Mouse (Mus musculus): ENCODE data around the gene Btbd9. TPM values are rescaled to one million over a fixed set of nuclear protein-coding genes. Genes with fewer than 3 reads are reported as not detected.

Gene Btbd9
- polyA plus RNA-seq, 1 experiment from 2014 or later = 57.3 TPM

- no peak for ATAC-seq (ENCODE audit: borderline replicate concordance, extremely low read depth, low FRiP score, low TSS enrichment)
- no peak overlapping the region for H3K9ac ChIP-seq
- no peak overlapping the region for H3K4me3 ChIP-seq
- no peak overlapping the region for H3K27ac ChIP-seq
- no peaks in the 10 kb centered on the region for H3K9me3 ChIP-seq
- no peaks in the 10 kb centered on the region for H3K36me3 ChIP-seq
- no peaks in the 10 kb centered on the region for H3K27me3 ChIP-seq
- WGBS = 87% methylated on average over 10 of the region's 10 CpGs
- peaks cover 7% of the 10 kb centered on the region for H3K4me1 ChIP-seq
- no peak overlapping the region for H3K4me2 ChIP-seq
Measured at GRCm38 (mm10) chr17:30430961-30431640, 145.2 kb downstream of the Btbd9 start.

- 82% methylated on average over 9 of the region's 9 CpGs for WGBS
- Histone ChIP-seq H3K9ac (no peak overlapping the region), H3K27me3 (no peaks in the 10 kb centered on the region), H3K27ac (no peak overlapping the region), H3K9me3 (no peaks in the 10 kb centered on the region), H3K36me3 (no peaks in the 10 kb centered on the region), H3K4me2 (no peak overlapping the region), H3K4me1 (no peaks in the 10 kb centered on the region), H3K4me3 (no peak overlapping the region)
- ATAC-seq (ENCODE audit: borderline replicate concordance, extremely low read depth, low FRiP score, low TSS enrichment) = no peak
Measured at GRCm38 (mm10) chr17:30428661-30429060, 147.6 kb downstream of the Btbd9 start.

GRCm38 (mm10) chr17:30423256-30423852 lies 152.9 kb downstream of the Btbd9 start:
- Histone ChIP-seq H3K4me2 (no peak overlapping the region), H3K4me3 (no peak overlapping the region), H3K36me3 (no peaks in the 10 kb centered on the region), H3K4me1 (0 out of 2 replicates have a peak, but pooled peaks cover 7% of the 10 kb centered on the region), H3K9me3 (no peaks in the 10 kb centered on the region), H3K27ac (no peak overlapping the region), H3K9ac (no peak overlapping the region), H3K27me3 (no peaks in the 10 kb centered on the region)
- WGBS = 57% methylated on average over 4 of the region's 4 CpGs
- no peak for ATAC-seq (ENCODE audit: borderline replicate concordance, extremely low read depth, low FRiP score, low TSS enrichment)

- no peak for ATAC-seq (ENCODE audit: borderline replicate concordance, extremely low read depth, low FRiP score, low TSS enrichment)
- H3K4me1 ChIP-seq = 0 out of 2 replicates have a peak, but pooled peaks cover 7% of the 10 kb centered on the region
- 21% methylated on average over 1 of the region's 1 CpGs for WGBS
- H3K4me3 ChIP-seq = no peak overlapping the region
- no peaks in the 10 kb centered on the region for H3K27me3 ChIP-seq
- no peaks in the 10 kb centered on the region for H3K36me3 ChIP-seq
- H3K9me3 ChIP-seq = no peaks in the 10 kb centered on the region
- H3K9ac ChIP-seq = no peak overlapping the region
- no peak overlapping the region for H3K27ac ChIP-seq
- no peak overlapping the region for H3K4me2 ChIP-seq
Measured at GRCm38 (mm10) chr17:30422278-30422677, 154.0 kb downstream of the Btbd9 start.

- Histone ChIP-seq H3K4me1 (0 out of 2 replicates have a peak, but pooled peaks cover 7% of the 10 kb centered on the region), H3K4me3 (no peak overlapping the region), H3K27me3 (no peaks in the 10 kb centered on the region), H3K4me2 (no peak overlapping the region), H3K9ac (no peak overlapping the region), H3K36me3 (no peaks in the 10 kb centered on the region), H3K27ac (no peak overlapping the region), H3K9me3 (no peaks in the 10 kb centered on the region)
- ATAC-seq (ENCODE audit: borderline replicate concordance, extremely low read depth, low FRiP score, low TSS enrichment) = no peak
- 73% methylated on average over 1 of the region's 1 CpGs for WGBS
Measured at GRCm38 (mm10) chr17:30421256-30421655, 155.0 kb downstream of the Btbd9 start.

GRCm38 (mm10) chr17:30419494-30419893 lies 156.8 kb downstream of the Btbd9 start:
- Histone ChIP-seq H3K27ac (no peak overlapping the region), H3K4me3 (no peak overlapping the region), H3K36me3 (no peaks in the 10 kb centered on the region), H3K4me2 (no peak overlapping the region), H3K9me3 (no peaks in the 10 kb centered on the region), H3K4me1 (0 out of 2 replicates have a peak, but pooled peaks cover 7% of the 10 kb centered on the region), H3K9ac (no peak overlapping the region), H3K27me3 (no peaks in the 10 kb centered on the region)
- no peak for ATAC-seq (ENCODE audit: borderline replicate concordance, extremely low read depth, low FRiP score, low TSS enrichment)
- WGBS = 79% methylated on average over 7 of the region's 7 CpGs

- ATAC-seq (ENCODE audit: borderline replicate concordance, extremely low read depth, low FRiP score, low TSS enrichment) = no peak
- Histone ChIP-seq H3K4me1 (0 out of 2 replicates have a peak, but pooled peaks cover 5% of the 10 kb centered on the region), H3K9ac (no peak overlapping the region), H3K4me2 (no peak overlapping the region), H3K4me3 (no peak overlapping the region), H3K27ac (no peak overlapping the region), H3K27me3 (no peaks in the 10 kb centered on the region), H3K9me3 (no peaks in the 10 kb centered on the region), H3K36me3 (no peaks in the 10 kb centered on the region)
- WGBS = 30% methylated on average over 4 of the region's 4 CpGs
Measured at GRCm38 (mm10) chr17:30418510-30418909, 157.8 kb downstream of the Btbd9 start.

GRCm38 (mm10) chr17:30417106-30417505 lies 159.2 kb downstream of the Btbd9 start:
- no peaks in the 10 kb centered on the region for H3K9me3 ChIP-seq
- H3K27ac ChIP-seq = no peak overlapping the region
- 48% methylated on average over 4 of the region's 4 CpGs for WGBS
- no peak overlapping the region for H3K9ac ChIP-seq
- no peaks in the 10 kb centered on the region for H3K36me3 ChIP-seq
- H3K4me2 ChIP-seq = no peak overlapping the region
- H3K27me3 ChIP-seq = no peaks in the 10 kb centered on the region
- H3K4me1 ChIP-seq = no peaks in the 10 kb centered on the region
- no peak overlapping the region for H3K4me3 ChIP-seq
- no peak for ATAC-seq (ENCODE audit: borderline replicate concordance, extremely low read depth, low FRiP score, low TSS enrichment)

- no peaks in the 10 kb centered on the region for H3K36me3 ChIP-seq
- no peak overlapping the region for H3K4me2 ChIP-seq
- no peak overlapping the region for H3K4me3 ChIP-seq
- no peak for ATAC-seq (ENCODE audit: borderline replicate concordance, extremely low read depth, low FRiP score, low TSS enrichment)
- no peaks in the 10 kb centered on the region for H3K9me3 ChIP-seq
- WGBS = 61% methylated on average over 3 of the region's 3 CpGs
- no peaks in the 10 kb centered on the region for H3K4me1 ChIP-seq
- no peaks in the 10 kb centered on the region for H3K27me3 ChIP-seq
- no peak overlapping the region for H3K27ac ChIP-seq
- no peak overlapping the region for H3K9ac ChIP-seq
Measured at GRCm38 (mm10) chr17:30415693-30416092, 160.6 kb downstream of the Btbd9 start.

- Histone ChIP-seq H3K4me2 (no peak overlapping the region), H3K27ac (no peak overlapping the region), H3K36me3 (no peaks in the 10 kb centered on the region), H3K9ac (no peak overlapping the region), H3K27me3 (no peaks in the 10 kb centered on the region), H3K9me3 (no peaks in the 10 kb centered on the region), H3K4me1 (no peaks in the 10 kb centered on the region), H3K4me3 (no peak overlapping the region)
- no peak for ATAC-seq (ENCODE audit: borderline replicate concordance, extremely low read depth, low FRiP score, low TSS enrichment)
- 62% methylated on average over 3 of the region's 3 CpGs for WGBS
Measured at GRCm38 (mm10) chr17:30412991-30413390, 163.3 kb downstream of the Btbd9 start.

- H3K36me3 ChIP-seq = no peaks in the 10 kb centered on the region
- H3K4me1 ChIP-seq = no peaks in the 10 kb centered on the region
- no peak for ATAC-seq (ENCODE audit: borderline replicate concordance, extremely low read depth, low FRiP score, low TSS enrichment)
- WGBS = 92% methylated on average over 7 of the region's 7 CpGs
- H3K9ac ChIP-seq = no peak overlapping the region
- H3K4me3 ChIP-seq = no peak overlapping the region
- no peak overlapping the region for H3K4me2 ChIP-seq
- no peak overlapping the region for H3K27ac ChIP-seq
- H3K27me3 ChIP-seq = no peaks in the 10 kb centered on the region
- no peaks in the 10 kb centered on the region for H3K9me3 ChIP-seq
Measured at GRCm38 (mm10) chr17:30406002-30406401, 170.3 kb downstream of the Btbd9 start.

- WGBS = 93% methylated on average over 3 of the region's 3 CpGs
- ATAC-seq (ENCODE audit: borderline replicate concordance, extremely low read depth, low FRiP score, low TSS enrichment) = no peak
- Histone ChIP-seq H3K9me3 (no peaks in the 10 kb centered on the region), H3K4me1 (no peaks in the 10 kb centered on the region), H3K9ac (no peak overlapping the region), H3K27ac (no peak overlapping the region), H3K4me3 (no peak overlapping the region), H3K4me2 (no peak overlapping the region), H3K27me3 (no peaks in the 10 kb centered on the region), H3K36me3 (no peaks in the 10 kb centered on the region)
Measured at GRCm38 (mm10) chr17:30402871-30403270, 173.4 kb downstream of the Btbd9 start.
